Mouse (Mus musculus): ENCODE measurements around the gene Fam213b.
A peak's percentile ranks its signal among the peaks of the same experiment; 100 is the strongest.

The Fam213b gene

GRCm38 (mm10) chr4:154925413-154925812 is 26.5 kb upstream of the Fam213b start:
- DNase-seq (ENCODE audit: low read depth, low spot score): no peak

GRCm38 (mm10) chr4:154922931-154923330 is 24.0 kb upstream of the Fam213b start:
- DNase-seq (ENCODE audit: low read depth, low spot score): no peak

GRCm38 (mm10) chr4:154922291-154922690 is 23.4 kb upstream of the Fam213b start:
- DNase-seq (ENCODE audit: low read depth, low spot score): peak; percentile 79

GRCm38 (mm10) chr4:154916662-154917061 is 17.7 kb upstream of the Fam213b start:
- DNase-seq (ENCODE audit: low read depth, low spot score): no peak

GRCm38 (mm10) chr4:154915286-154915685 is 16.4 kb upstream of the Fam213b start:
- DNase-seq (ENCODE audit: low read depth, low spot score): no peak

- DNase-seq (ENCODE audit: low read depth, low spot score): no peak
These were observed 15.8 kb upstream of the Fam213b start for GRCm38 (mm10) chr4:154914707-154915106.

GRCm38 (mm10) chr4:154914252-154914651 is 15.3 kb upstream of the Fam213b start:
- no peak for DNase-seq (ENCODE audit: low read depth, low spot score)

GRCm38 (mm10) chr4:154913845-154914244 is 14.9 kb upstream of the Fam213b start:
- DNase-seq (ENCODE audit: low read depth, low spot score): no peak

GRCm38 (mm10) chr4:154911644-154912043 is 12.7 kb upstream of the Fam213b start:
- DNase-seq (ENCODE audit: low read depth, low spot score): no peak

- DNase-seq (ENCODE audit: low read depth, low spot score): no peak
These were observed 11.9 kb upstream of the Fam213b start for GRCm38 (mm10) chr4:154910606-154911522.

GRCm38 (mm10) chr4:154908490-154908889 is 9.6 kb upstream of the Fam213b start:
- no peak for DNase-seq (ENCODE audit: low read depth, low spot score)

GRCm38 (mm10) chr4:154907833-154908232 is 8.9 kb upstream of the Fam213b start:
- DNase-seq (ENCODE audit: low read depth, low spot score): no peak

- DNase-seq (ENCODE audit: low read depth, low spot score): peak; percentile 51
These were observed 5.5 kb upstream of the Fam213b start for GRCm38 (mm10) chr4:154904185-154905071.

GRCm38 (mm10) chr4:154902371-154902770 is 3.4 kb upstream of the Fam213b start:
- DNase-seq (ENCODE audit: low read depth, low spot score): no peak

GRCm38 (mm10) chr4:154897676-154898465 is 1.1 kb downstream of the Fam213b start:
- peak; percentile 81 for DNase-seq (ENCODE audit: low read depth, low spot score)

- DNase-seq (ENCODE audit: low read depth, low spot score): no peak
These were observed 3.4 kb downstream of the Fam213b start for GRCm38 (mm10) chr4:154895549-154895948.

- no peak for DNase-seq (ENCODE audit: low read depth, low spot score)
These were observed 8.0 kb downstream of the Fam213b start for GRCm38 (mm10) chr4:154890887-154891286.

GRCm38 (mm10) chr4:154887593-154888250 is 11.2 kb downstream of the Fam213b start:
- no peak for DNase-seq (ENCODE audit: low read depth, low spot score)

- DNase-seq (ENCODE audit: low read depth, low spot score): no peak
These were observed 11.9 kb downstream of the Fam213b start for GRCm38 (mm10) chr4:154886876-154887592.

GRCm38 (mm10) chr4:154885416-154885815 is 13.5 kb downstream of the Fam213b start:
- no peak for DNase-seq (ENCODE audit: low read depth, low spot score)

Measured in skeletal muscle tissue, adult 2 months (tissue).